Comparison of ENCODE assay signal across 9 mouse cellular contexts in genomic region chr13:42828978-42829377, GRCm38 (mm10).
DNase-seq lines count a peak whose midpoint lies in the region; ATAC-seq lines count a peak whose summit lies in the region.
"Had no signal": no experiment of that assay in that cellular context is flagged by ENCODE, and none has a peak within 500 bp of the region (broad histone marks: within the 10 kb centered on the region; RNA-seq: fewer than 3 reads in every experiment).

No protein-coding gene starts in this region.

- ATAC-seq in common myeloid progenitor, adult 5-6 weeks (replicated peaks; ENCODE audit: low read depth, poor library complexity, severe bottlenecking) = peak; percentile 89

- WGBS in limb, embryonic 10.5 days = 66% methylated on average over 9 of the region's 9 CpGs

- intact Hi-C loops in gastrocnemius, postnatal 36 days (cut with DNase I) = no loop called here
- intact Hi-C loops in heart, postnatal 25 days (cut with DNase I) = no loop called here

- peak; percentile 35 for DNase-seq in gastrocnemius, adult 18-20 months (ENCODE audit: low spot score)
- no peak for DNase-seq in gastrocnemius, postnatal 36 days
- peak; percentile 31 for DNase-seq in heart, postnatal 25 days (ENCODE audit: low spot score)
- DNase-seq in lung, postnatal 14 days = peak; percentile 8
- no peak for DNase-seq in limb, embryonic 10.5 days (ENCODE audit: low spot score)
- no peak for DNase-seq in spleen, adult 18-20 months
- DNase-seq in cerebellum, adult 9-11 months = no peak

- no peaks in the 10 kb centered on the region for H3K9me3 ChIP-seq in limb, embryonic 10.5 days (replicated peaks)
- H3K9me3 ChIP-seq: liver, embryonic 15.5 days had no signal

- H3K27ac ChIP-seq in limb, embryonic 10.5 days = no peak overlapping the region
- H3K27ac ChIP-seq: liver, embryonic 15.5 days had no signal

- H3K4me1 ChIP-seq in limb, embryonic 10.5 days = 0 out of 2 replicates have a peak, but pooled peaks cover 2% of the 10 kb centered on the region
- H3K4me1 ChIP-seq: liver, embryonic 15.5 days had no signal

- H3K4me3 ChIP-seq in limb, embryonic 10.5 days = no peak overlapping the region
- H3K4me3 ChIP-seq: liver, embryonic 15.5 days had no signal

- H3K36me3 ChIP-seq in limb, embryonic 10.5 days = no peaks in the 10 kb centered on the region
- H3K36me3 ChIP-seq: liver, embryonic 15.5 days had no signal

- H3K27me3 ChIP-seq in limb, embryonic 10.5 days (ENCODE audit: low read depth, poor library complexity, severe bottlenecking) = no peaks in the 10 kb centered on the region
- H3K27me3 ChIP-seq: liver, embryonic 15.5 days had no signal

Comparison
In these comparisons a context has a peak if more than half of its experiments do, and no peak if none do; other contexts are left out.
1. DNase-seq: peak in gastrocnemius, adult 18-20 months (single experiment), heart, postnatal 25 days (single experiment) and lung, postnatal 14 days (single experiment); none in gastrocnemius, postnatal 36 days (0 of 2), limb, embryonic 10.5 days (single experiment), spleen, adult 18-20 months (0 of 2) and cerebellum, adult 9-11 months (single experiment).